In the genomic region with DNA sequence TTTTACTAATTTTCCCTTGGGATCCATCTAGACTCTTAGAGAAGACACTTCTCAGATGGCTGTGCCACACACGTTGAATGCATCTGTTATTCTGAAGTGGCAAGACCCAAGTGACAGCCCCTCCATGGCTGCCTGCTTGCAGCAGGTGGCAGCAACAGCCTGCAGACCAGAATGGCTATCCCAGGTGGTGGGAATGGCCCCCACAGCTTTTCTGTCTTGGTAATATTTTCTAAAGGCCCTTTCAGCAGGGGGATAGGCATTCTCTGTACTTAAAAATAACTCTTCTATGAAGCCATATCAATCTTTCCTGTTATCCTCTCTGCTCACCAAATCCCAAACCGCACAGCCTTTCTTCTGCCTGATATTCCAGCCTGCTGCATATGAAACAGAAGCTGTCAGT, we compare ENCODE assay signal across 9 mouse cellular contexts. TPM values are rescaled to one million over a fixed set of nuclear protein-coding genes. Genes with fewer than 3 reads are reported as not detected.
A peak's percentile ranks its signal among the peaks of the same experiment; 100 is the strongest.
DNase-seq lines count a peak whose midpoint lies in the region; ATAC-seq and TF ChIP-seq lines count a peak whose summit lies in the region.
"Had no signal": no experiment of that assay in that cellular context is flagged by ENCODE, and none has a peak within 500 bp of the region (broad histone marks: within the 10 kb centered on the region; RNA-seq: fewer than 3 reads in every experiment).

No protein-coding gene starts in this region.

- H3K36me3 ChIP-seq in heart, adult 2 months (ENCODE audit: control insufficient read depth, insufficient read depth, low read length): no peaks in the 10 kb centered on the region
- H3K36me3 ChIP-seq in neural tube, embryonic 14.5 days (ENCODE audit: control insufficient read depth, insufficient read depth, low read length): no peaks in the 10 kb centered on the region
- H3K36me3 ChIP-seq: heart, embryonic 13.5 days had no signal

- peak in 1 of 2 experiments; percentile 18 for DNase-seq in heart, adult 2 months
- no peak for DNase-seq in heart, adult 9 months (ENCODE audit: low spot score in 2 of 2)
- DNase-seq in testis, postnatal 10 days (ENCODE audit: low spot score): peak; percentile 48
- DNase-seq in testis, postnatal 14 days (ENCODE audit: low spot score): no peak
- DNase-seq in frontal cortex, postnatal 14 days (ENCODE audit: low spot score in 2 of 2): peak; percentile 28 to 30
- DNase-seq in left cerebral cortex, postnatal 10 days (ENCODE audit: extremely low spot score in 1 of 2, low spot score in 2 of 2): peak; percentile 35 to 54

- no peaks in the 10 kb centered on the region for H3K4me1 ChIP-seq in heart, adult 2 months (ENCODE audit: control insufficient read depth, insufficient read depth, low read length)
- no peaks in the 10 kb centered on the region for H3K4me1 ChIP-seq in neural tube, embryonic 14.5 days (ENCODE audit: control insufficient read depth, insufficient read depth, low read length)

- ATAC-seq in neural tube, embryonic 14.5 days (ENCODE audit: low read depth): peak; percentile 69; the same call in 1 of the 2 replicates
- ATAC-seq in erythroblast, adult 5-6 weeks (replicated peaks; ENCODE audit: low FRiP score, poor library complexity, severe bottlenecking): no peak

- no peaks in the 10 kb centered on the region for H3K79me2 ChIP-seq in heart, adult 2 months (replicated peaks; ENCODE audit: control insufficient read depth, insufficient read depth, low read length)

- H3K9ac ChIP-seq in heart, adult 2 months (ENCODE audit: low read depth, low read length): no peak overlapping the region
- H3K9ac ChIP-seq in neural tube, embryonic 14.5 days (replicated peaks; ENCODE audit: low read depth, low read length): no peak overlapping the region
- H3K9ac ChIP-seq: heart, embryonic 13.5 days had no signal

- TF ChIP-seq POLR2A in heart, adult 2 months (IDR thresholded peaks at IDR 0.05; ENCODE audit: insufficient read depth, low read depth, low read length): no peak

- no peak overlapping the region for H3K4me2 ChIP-seq in neural tube, embryonic 14.5 days (ENCODE audit: low read depth, low read length)
- H3K4me2 ChIP-seq: heart, embryonic 13.5 days had no signal

- H3K4me3 ChIP-seq in heart, adult 2 months: no peak overlapping the region
- H3K4me3 ChIP-seq in neural tube, embryonic 14.5 days (ENCODE audit: low read depth, low read length): no peak overlapping the region
- H3K4me3 ChIP-seq: heart, embryonic 13.5 days had no signal

- H3K9me3 ChIP-seq in neural tube, embryonic 14.5 days (ENCODE audit: control insufficient read depth, low read length): no peaks in the 10 kb centered on the region
- H3K9me3 ChIP-seq: heart, embryonic 13.5 days had no signal

- TF ChIP-seq CTCF in heart, adult 2 months (IDR thresholded peaks at IDR 0.05): peak; percentile 74

- TF ChIP-seq EP300 in heart, adult 2 months (IDR thresholded peaks at IDR 0.05; ENCODE audit: insufficient read depth, low read depth, low read length): no peak

- no peaks in the 10 kb centered on the region for H3K27me3 ChIP-seq in heart, adult 2 months (ENCODE audit: control insufficient read depth, insufficient read depth, low read length)
- H3K27me3 ChIP-seq in neural tube, embryonic 14.5 days (ENCODE audit: control insufficient read depth, insufficient read depth, low read length): no peaks in the 10 kb centered on the region
- H3K27me3 ChIP-seq: heart, embryonic 13.5 days had no signal

- WGBS in heart, adult 2 months: 32% methylated on average over 2 of the region's 2 CpGs
- WGBS in neural tube, embryonic 14.5 days: 44% methylated on average over 2 of the region's 2 CpGs

- H3K27ac ChIP-seq in heart, adult 2 months: no peak overlapping the region
- H3K27ac ChIP-seq in neural tube, embryonic 14.5 days (ENCODE audit: low read depth, low read length): no peak overlapping the region
- H3K27ac ChIP-seq: heart, embryonic 13.5 days had no signal

- intact Hi-C loops in heart, adult 2 months (cut with DNase I): no loop called here
- intact Hi-C loops in left cerebral cortex, postnatal 10 days (cut with DNase I): loop anchor here (10.0 kb wide), 1 partner anchor 263 kb away; no protein-coding TSS in a partner anchor

RNA-seq across cellular contexts. Expression of gene Cd96, which starts 1.4 kb away (rescaled TPM):
- not detected for total RNA-seq in heart, adult 2 months (2021)
- 0.18 TPM in 2 replicates for polyA plus RNA-seq in heart, adult 2 months (2012; rRNA removed)
- total RNA-seq in left cerebral cortex, postnatal 10 days (2021): not detected
- 0.12 TPM in 1 of 2 replicates, not detected in the other for polyA plus RNA-seq in neural tube, embryonic 14.5 days (2014; fragmentation: Nextera tagmentation; extraction: Ambion mirVana)
- total RNA-seq in erythroblast, adult 5-6 weeks (2015; ENCODE audit: low replicate concordance): 3.1 and 3.3 TPM in 2 replicates
- 0.94 and 0.98 TPM in 2 replicates for total RNA-seq in erythroblast, adult 5-6 weeks (2017; ENCODE audit: low replicate concordance)

RNA-seq across cellular contexts. Expression of gene Gm4737, which starts 33.5 kb away (rescaled TPM):
- 10 to 100 TPM in 1 of 2 experiments, 1 to 10 TPM in 1; 9.7 to 12.8 TPM for total RNA-seq in heart, adult 2 months (2021)
- polyA plus RNA-seq in heart, adult 2 months (2012; rRNA removed): 4.5 and 12.2 TPM in 2 replicates
- 10 to 100 TPM; 11.0 to 13.2 TPM for total RNA-seq in left cerebral cortex, postnatal 10 days (2021)
- polyA plus RNA-seq in neural tube, embryonic 14.5 days (2014; fragmentation: Nextera tagmentation; extraction: Ambion mirVana): 1.2 and 1.8 TPM in 2 replicates
- 0.84 TPM in 1 of 2 replicates, not detected in the other for total RNA-seq in erythroblast, adult 5-6 weeks (2015; ENCODE audit: low replicate concordance)
- total RNA-seq in erythroblast, adult 5-6 weeks (2017; ENCODE audit: low replicate concordance): 2.0 TPM in 1 of 2 replicates, not detected in the other

Comparison
In these comparisons a context has a peak if more than half of its experiments do, and no peak if none do; other contexts are left out.
1. DNase-seq: peak in testis, postnatal 10 days (single experiment), frontal cortex, postnatal 14 days (2 of 2) and left cerebral cortex, postnatal 10 days (2 of 2); none in heart, adult 9 months (0 of 2) and testis, postnatal 14 days (single experiment).